In the genomic region with DNA sequence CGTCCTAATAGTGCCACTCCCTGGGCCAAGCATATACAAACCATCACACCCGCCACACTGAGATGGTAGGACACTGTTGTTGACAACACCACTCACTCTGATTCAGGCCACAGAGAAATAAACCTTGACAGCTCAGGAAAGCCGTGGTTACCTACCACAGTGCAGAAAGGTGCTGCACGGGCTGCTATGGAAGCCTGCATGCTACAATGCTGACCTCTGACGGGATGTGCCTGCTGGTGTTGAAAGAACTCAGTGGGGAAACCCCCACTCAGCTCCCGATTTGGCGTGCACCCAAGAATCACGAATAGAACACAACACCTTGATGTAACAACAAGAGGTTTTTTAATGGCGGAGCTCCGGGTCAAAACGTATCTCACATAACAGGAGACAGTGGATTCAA, we compare ENCODE assay signal across 6 mouse cellular contexts. TPM values are rescaled to one million over a fixed set of nuclear protein-coding genes. Genes with fewer than 3 reads are reported as not detected.
DNase-seq lines count a peak whose midpoint lies in the region; ATAC-seq and TF ChIP-seq lines count a peak whose summit lies in the region.
"Not testable (repeated sequence)": the region's sequence is repeated elsewhere in the genome, so short reads cannot be mapped to it uniquely, and the experiment has no call there.
"Had no signal": no experiment of that assay in that cellular context is flagged by ENCODE, and none has a peak within 500 bp of the region (broad histone marks: within the 10 kb centered on the region; RNA-seq: fewer than 3 reads in every experiment).

No protein-coding gene starts in this region.

- WGBS in midbrain, embryonic 11.5 days = 84% methylated on average over 11 of the region's 11 CpGs

- not testable (repeated sequence) for H3K27me3 ChIP-seq in ES-Bruce4 (ENCODE audit: control insufficient read depth, insufficient read depth, low read length, poor library complexity, severe bottlenecking)
- H3K27me3 ChIP-seq in midbrain, embryonic 11.5 days (ENCODE audit: control insufficient read depth, insufficient read depth, low read length) = peaks cover 22% of the 10 kb centered on the region

- not testable (repeated sequence) for TF ChIP-seq CTCF in ES-Bruce4 (IDR thresholded peaks at IDR 0.05; ENCODE audit: low read depth, low read length)

- DNase-seq in CD4-positive, CD25-positive, alpha-beta regulatory T cell, adult 2 months (ENCODE audit: low read depth, low spot score) = peak; percentile 61
- DNase-seq in induced T-regulatory cell, adult 2 months (ENCODE audit: low read depth) = peak; percentile 42
- DNase-seq in midbrain, embryonic 11.5 days (ENCODE audit: low spot score, missing footprints) = peak; percentile 8

- peak overlapping the region; percentile 68 for H3K27ac ChIP-seq in ES-Bruce4 (ENCODE audit: insufficient read depth, low read length)
- H3K27ac ChIP-seq in midbrain, embryonic 11.5 days (ENCODE audit: low read depth, low read length) = not testable (repeated sequence)

- TF ChIP-seq POLR2A in ES-Bruce4 (IDR thresholded peaks at IDR 0.05; ENCODE audit: insufficient read depth, low read length) = not testable (repeated sequence)

- H3K4me3 ChIP-seq in ES-Bruce4 (ENCODE audit: low read depth, low read length); midbrain, embryonic 11.5 days (ENCODE audit: low read depth, low read length): not testable (repeated sequence)

- not testable (repeated sequence) for H3K4me2 ChIP-seq in midbrain, embryonic 11.5 days

- TF ChIP-seq EP300 in ES-Bruce4 (IDR thresholded peaks at IDR 0.05; ENCODE audit: insufficient read depth, low read depth, low read length) = not testable (repeated sequence)

- not testable (repeated sequence) for H3K9ac ChIP-seq in ES-Bruce4 (ENCODE audit: low read depth, poor library complexity, severe bottlenecking); midbrain, embryonic 11.5 days (ENCODE audit: low read length)

- ATAC-seq in midbrain, embryonic 11.5 days (ENCODE audit: low FRiP score) = not testable (repeated sequence)

- not testable (repeated sequence) for H3K4me1 ChIP-seq in ES-Bruce4 (ENCODE audit: control insufficient read depth, insufficient read depth, low read length)
- peaks cover 12% of the 10 kb centered on the region; the same call in 1 of the 2 replicates for H3K4me1 ChIP-seq in midbrain, embryonic 11.5 days (ENCODE audit: control insufficient read depth, insufficient read depth, low read length)

- H3K9me3 ChIP-seq in ES-Bruce4 (replicated peaks; ENCODE audit: control insufficient read depth, insufficient read depth, low read length, poor library complexity, severe bottlenecking); midbrain, embryonic 11.5 days (ENCODE audit: control insufficient read depth, low read length): not testable (repeated sequence)

- not testable (repeated sequence) for H3K36me3 ChIP-seq in ES-Bruce4 (ENCODE audit: control insufficient read depth, insufficient read depth, low read length, poor library complexity, severe bottlenecking); midbrain, embryonic 11.5 days (ENCODE audit: control insufficient read depth, insufficient read depth, low read length)

RNA-seq across cellular contexts. Expression of a gene that starts 17.1 kb away (rescaled TPM):
- 0.18 TPM in 1 of 2 replicates, not detected in the other for polyA plus RNA-seq in ES-Bruce4 (2011; ENCODE audit: insufficient read depth, insufficient read length, low read depth, missing spikeins)
- polyA plus RNA-seq in midbrain, embryonic 11.5 days (2014; fragmentation: Nextera tagmentation; extraction: Ambion mirVana) = 0.43 and 0.60 TPM in 2 replicates

RNA-seq across cellular contexts. Expression of a gene that starts 56.1 kb away (rescaled TPM):
- polyA plus RNA-seq in ES-Bruce4 (2011; ENCODE audit: insufficient read depth, insufficient read length, low read depth, missing spikeins) = 0.36 TPM in 1 of 2 replicates, not detected in the other
- polyA plus RNA-seq in midbrain, embryonic 11.5 days (2014; fragmentation: Nextera tagmentation; extraction: Ambion mirVana) = 35.6 and 42.1 TPM in 2 replicates
- polyA plus RNA-seq: cerebellum, adult 2 months; forebrain, postnatal 0 days had no signal

RNA-seq across cellular contexts. Expression of a gene that starts 59.7 kb away (rescaled TPM):
- polyA plus RNA-seq in ES-Bruce4 (2011; ENCODE audit: insufficient read depth, insufficient read length, low read depth, missing spikeins) = 222 and 240 TPM in 2 replicates
- polyA plus RNA-seq in midbrain, embryonic 11.5 days (2014; fragmentation: Nextera tagmentation; extraction: Ambion mirVana) = 677 and 693 TPM in 2 replicates

Comparison
In these comparisons a context has a peak if more than half of its experiments do, and no peak if none do; other contexts are left out.
1. DNase-seq: peak in every context shown above with its lines; median percentile 61 in CD4-positive, CD25-positive, alpha-beta regulatory T cell, adult 2 months; 42 in induced T-regulatory cell, adult 2 months; 8 in midbrain, embryonic 11.5 days.
2. RNA of a gene that starts 56.1 kb away (polyA plus RNA-seq): 35.6 to 42.1 TPM in midbrain, embryonic 11.5 days; 0.36 TPM in ES-Bruce4; every median in the first group is over 10 times any median in the second.